Mouse (Mus musculus) spleen, embryonic (tissue): ENCODE data around the gene Vmn1r142.
"Not testable (repeated sequence)": the region's sequence is repeated elsewhere in the genome, so short reads cannot be mapped to it uniquely, and the experiment has no call there.

ENCODE experiments used
- CTCF ChIA-PET: fragments of 350-600 bp; sonication (Branson Sonifier 250); formaldehyde crosslinking; loops from one replicate; lab custom pipeline; 2022; lab: Charles Lee

Vmn1r142 gene

GRCm38 (mm10) chr7:22163935-22164334 lies at the start of gene Vmn1r142:
TSS of gene Vmn1r142 (minus strand) at chr7:22164035.
- CTCF ChIA-PET = not testable (repeated sequence)

- CTCF ChIA-PET = not testable (repeated sequence)
Observed at GRCm38 (mm10) chr7:22201164-22201563, 37.3 kb upstream of the Vmn1r142 start, which contains the start of gene Gm8653. TSS of gene Gm8653 (minus strand) at chr7:22201264.

GRCm38 (mm10) chr7:22189077-22189476 lies 25.2 kb upstream of the Vmn1r142 start, which contains the start of gene Vmn1r143:
TSS of gene Vmn1r143 (plus strand) at chr7:22189377.
- CTCF ChIA-PET = not testable (repeated sequence)

GRCm38 (mm10) chr7:22134641-22135040 lies 29.2 kb downstream of the Vmn1r142 start, which contains the start of gene Gm10666:
TSS of gene Gm10666 (minus strand) at chr7:22134741.
- CTCF ChIA-PET = not testable (repeated sequence)

- CTCF ChIA-PET = not testable (repeated sequence)
Observed at GRCm38 (mm10) chr7:22118145-22118544, 45.7 kb downstream of the Vmn1r142 start, which contains the start of gene Gm16451. TSS of gene Gm16451 (minus strand) at chr7:22118245.
